Mouse (Mus musculus) liver, postnatal 0 days (tissue): ENCODE data around the gene Kcnk1.

ENCODE experiments used
- CTCF ChIP-seq: sonication (generic); IDR thresholded peaks from 2 replicates; pipeline ENCODE4 v1.5.1; 2016; ENCODE audit warnings: antibody characterized with exemption, low read depth
- EP300 ChIP-seq: IDR thresholded peaks from 2 replicates; pipeline ENCODE4 v1.6.1; 2016; ENCODE audit warnings: antibody characterized with exemption, low read depth, mild to moderate bottlenecking

- no peak for TF ChIP-seq EP300
- no peak for TF ChIP-seq CTCF
These were observed 7.9 kb upstream of the Kcnk1 start for GRCm38 (mm10) chr8:125986999-125987589.
